In genomic region chr6:83634106-83634505, GRCm38 (mm10) we compare ENCODE assay signal across 17 mouse cellular contexts. TPM values are rescaled to one million over a fixed set of nuclear protein-coding genes. Genes with fewer than 3 reads are reported as not detected.
"Had no signal": no experiment of that assay in that cellular context is flagged by ENCODE, and none has a peak within 500 bp of the region (broad histone marks: within the 10 kb centered on the region; RNA-seq: fewer than 3 reads in every experiment).

No protein-coding gene starts in this region.

RNA-seq across cellular contexts. Expression of gene Clec4f, which starts 21.9 kb away (rescaled TPM):
- total RNA-seq: layer of hippocampus, adult 18-20 months; layer of hippocampus, postnatal 14 days; left cerebral cortex, adult 8-10 months; left cerebral cortex, postnatal 14 days; monocyte, adult 5-6 weeks; neutrophil, adult 5-6 weeks had no signal
- polyA plus RNA-seq: limb, embryonic 12.5 days; limb, embryonic 15.5 days; lung, adult 2 months; midbrain, embryonic 10.5 days; midbrain, embryonic 13.5 days; midbrain, embryonic 16.5 days; myocyte; neural tube, embryonic 13.5 days; urinary bladder, adult 2 months had no signal

RNA-seq across cellular contexts. Expression of gene Cd207, which starts 43.6 kb away (rescaled TPM):
- total RNA-seq: layer of hippocampus, adult 18-20 months; layer of hippocampus, postnatal 14 days; left cerebral cortex, postnatal 14 days; left cerebral cortex, postnatal 4 days; monocyte, adult 5-6 weeks; neutrophil, adult 5-6 weeks had no signal
- polyA plus RNA-seq: kidney, embryonic 15.5 days; limb, embryonic 12.5 days; limb, embryonic 15.5 days; midbrain, embryonic 10.5 days; midbrain, embryonic 13.5 days; midbrain, embryonic 16.5 days; myocyte; neural tube, embryonic 13.5 days; urinary bladder, adult 2 months had no signal
